Mouse (Mus musculus) 3T3-L1 (cell line): ENCODE results near the gene Tprn.

Source experiments
- DNase-seq: peaks from one replicate; pipeline ENCODE4 v3.0.0-alpha.2; 2015; ENCODE audit warnings: low read depth, low spot score

Tprn gene

GRCm38 (mm10) chr2:25262291-25262767 is at the start of gene Tprn:
Gene Tprn (plus strand): TSS chr2:25262618.
- peak; percentile 98 for DNase-seq

DNA sequence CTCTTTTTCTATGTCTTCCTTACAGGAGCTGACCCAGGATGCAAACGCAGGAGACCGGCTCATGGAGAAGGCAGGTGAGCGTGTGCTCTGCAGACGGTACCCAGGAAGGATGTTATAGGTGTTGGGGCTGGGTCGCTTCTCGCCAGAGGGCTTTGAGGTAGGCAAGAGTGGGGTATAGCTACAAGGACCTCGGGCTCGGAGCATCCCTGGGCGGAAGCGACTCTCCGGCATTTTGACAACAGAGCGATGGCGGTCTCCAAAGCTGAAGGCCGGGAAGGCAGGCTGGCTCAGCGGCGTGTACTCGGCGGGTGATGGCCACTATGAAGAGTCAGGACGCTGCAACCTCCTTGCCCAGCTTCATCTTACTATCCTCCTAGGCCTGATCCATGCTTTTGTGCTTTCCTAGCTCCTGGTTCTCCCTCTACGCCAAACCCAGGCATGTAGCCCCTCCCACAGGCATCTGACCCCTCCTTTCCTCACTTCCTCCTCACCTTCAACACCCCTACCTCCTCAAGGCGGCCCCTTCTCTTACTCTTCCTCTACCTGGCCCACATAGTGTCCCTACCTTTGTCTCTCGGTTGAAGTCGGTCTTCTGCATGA is 49.1 kb upstream of the Tprn start:
- DNase-seq = no peak

GRCm38 (mm10) chr2:25214444-25214843 is 48.0 kb upstream of the Tprn start, which contains the start of gene Stpg3:
Gene Stpg3 (minus strand): TSS chr2:25214637.
- no peak for DNase-seq

DNA sequence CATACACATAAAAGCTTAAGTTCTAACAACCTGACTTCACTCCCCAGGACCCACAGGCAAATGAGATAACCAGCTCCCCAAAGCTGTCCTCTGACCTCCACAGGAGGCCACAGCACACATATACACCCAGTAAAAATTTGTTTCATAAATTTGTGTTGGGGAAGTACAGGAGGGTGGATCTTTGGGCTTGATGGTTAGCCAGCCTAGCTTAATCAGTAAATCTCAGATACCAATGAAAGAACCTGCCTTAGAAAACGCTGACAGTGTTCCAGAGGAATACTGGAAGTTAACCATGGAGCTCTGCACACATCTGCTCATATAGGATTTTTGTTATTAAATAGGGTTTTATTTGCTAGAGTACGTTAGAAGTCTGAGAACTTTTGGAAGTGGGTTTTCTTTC is 44.8 kb upstream of the Tprn start:
- no peak for DNase-seq

- no peak for DNase-seq
These were observed 44.0 kb upstream of the Tprn start, which contains the start of gene Fam166a for GRCm38 (mm10) chr2:25218445-25218844. Gene Fam166a (plus strand): TSS chr2:25218745.

GRCm38 (mm10) chr2:25221331-25221772 is 41.1 kb upstream of the Tprn start:
- DNase-seq = no peak

GRCm38 (mm10) chr2:25223681-25224491 is 38.5 kb upstream of the Tprn start:
- DNase-seq = peak; percentile 81

DNA sequence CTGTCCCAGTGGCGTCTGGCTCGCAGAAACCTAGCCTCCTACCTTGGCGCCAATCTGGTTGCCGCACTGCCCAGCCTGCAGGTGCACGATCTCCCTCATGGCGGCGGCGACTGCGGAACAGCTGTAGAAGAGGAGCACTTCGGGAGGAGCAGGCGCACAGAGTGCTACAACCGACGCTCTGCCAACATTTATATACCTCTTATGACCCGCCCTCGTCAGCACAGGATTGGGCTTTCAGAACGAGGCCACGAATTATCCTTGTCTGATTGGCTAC is 38.0 kb upstream of the Tprn start, which contains the start of gene Tubb4b:
Tubb4b (minus strand) TSS at position 211 of the 274 bp plus-strand sequence.
- DNase-seq = no peak

GRCm38 (mm10) chr2:25224766-25225752 is 37.4 kb upstream of the Tprn start:
- DNase-seq = peak; percentile 99

GRCm38 (mm10) chr2:25225811-25226379 is 36.5 kb upstream of the Tprn start:
- peak; percentile 20 for DNase-seq

GRCm38 (mm10) chr2:25226864-25227263 is 35.6 kb upstream of the Tprn start:
- DNase-seq = no peak

GRCm38 (mm10) chr2:25227406-25227805 is 35.0 kb upstream of the Tprn start:
- DNase-seq = no peak

GRCm38 (mm10) chr2:25228431-25228889 is 34.0 kb upstream of the Tprn start:
- DNase-seq = peak; percentile 93

DNA sequence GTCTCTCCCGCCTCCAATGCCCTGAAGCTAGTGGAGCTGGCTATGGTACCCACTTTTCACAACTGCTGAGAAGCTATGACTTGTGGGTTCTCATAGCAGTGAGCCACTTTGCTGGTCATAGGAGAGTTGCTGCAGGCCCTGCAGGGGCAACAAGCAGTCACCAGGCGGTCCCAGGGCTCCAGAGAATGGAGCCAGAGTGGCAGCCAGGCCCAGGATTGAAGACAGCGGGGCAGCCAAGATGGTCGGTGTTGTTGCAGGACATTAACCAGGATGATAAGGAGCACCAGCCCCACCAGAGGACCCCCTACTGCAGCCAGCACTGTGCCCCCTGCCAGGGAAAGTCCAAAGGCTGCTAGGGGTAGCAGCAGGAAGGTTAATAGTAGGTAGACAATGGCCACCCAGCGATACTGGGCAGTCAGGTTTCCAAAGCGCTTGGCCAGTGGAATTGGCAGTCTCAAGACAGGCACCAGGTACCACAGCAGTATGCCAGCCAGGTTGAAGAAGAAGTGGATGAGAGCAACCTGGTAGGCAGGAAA is 33.4 kb upstream of the Tprn start:
- no peak for DNase-seq

- no peak for DNase-seq
These were observed 32.8 kb upstream of the Tprn start for GRCm38 (mm10) chr2:25229582-25229981.

- DNase-seq = no peak
These were observed 31.8 kb upstream of the Tprn start for GRCm38 (mm10) chr2:25230581-25230980.

GRCm38 (mm10) chr2:25231038-25231437 is 31.4 kb upstream of the Tprn start:
- DNase-seq = no peak

GRCm38 (mm10) chr2:25233421-25233820 is 29.0 kb upstream of the Tprn start:
- no peak for DNase-seq

DNA sequence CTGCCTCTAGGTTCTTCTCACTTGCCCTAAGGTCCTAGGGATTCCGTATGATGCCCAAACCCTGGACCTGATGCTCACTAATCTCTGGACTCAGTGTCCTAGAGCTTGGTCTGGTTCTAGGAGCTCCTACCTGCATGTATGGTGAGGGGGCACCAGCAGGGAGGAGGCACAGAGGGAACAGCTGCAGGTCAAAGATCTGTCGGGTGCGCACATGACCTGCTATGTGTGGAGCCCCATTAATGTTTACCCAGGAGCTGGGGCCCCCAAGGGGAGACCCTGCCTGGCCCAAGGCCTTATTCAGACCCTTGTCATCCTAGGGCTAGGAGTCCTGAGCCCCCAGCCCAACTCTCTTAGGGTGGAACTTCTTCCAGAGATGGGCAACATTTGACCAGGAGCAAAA is 28.4 kb upstream of the Tprn start, which contains the start of gene Slc34a3:
Slc34a3 (minus strand) TSS at position 315 of the 400 bp plus-strand sequence.
- no peak for DNase-seq

GRCm38 (mm10) chr2:25234551-25235220 is 27.7 kb upstream of the Tprn start:
- DNase-seq = no peak
